Mouse (Mus musculus): ENCODE data around the gene Gm10318.

Gm10318 gene

GRCm38 (mm10) chr10:77895562-77895961, 42.9 kb downstream of the Gm10318 start:
- no peak for DNase-seq

- no peak for DNase-seq
Observed at GRCm38 (mm10) chr10:77900126-77900525, 47.5 kb downstream of the Gm10318 start.

DNA sequence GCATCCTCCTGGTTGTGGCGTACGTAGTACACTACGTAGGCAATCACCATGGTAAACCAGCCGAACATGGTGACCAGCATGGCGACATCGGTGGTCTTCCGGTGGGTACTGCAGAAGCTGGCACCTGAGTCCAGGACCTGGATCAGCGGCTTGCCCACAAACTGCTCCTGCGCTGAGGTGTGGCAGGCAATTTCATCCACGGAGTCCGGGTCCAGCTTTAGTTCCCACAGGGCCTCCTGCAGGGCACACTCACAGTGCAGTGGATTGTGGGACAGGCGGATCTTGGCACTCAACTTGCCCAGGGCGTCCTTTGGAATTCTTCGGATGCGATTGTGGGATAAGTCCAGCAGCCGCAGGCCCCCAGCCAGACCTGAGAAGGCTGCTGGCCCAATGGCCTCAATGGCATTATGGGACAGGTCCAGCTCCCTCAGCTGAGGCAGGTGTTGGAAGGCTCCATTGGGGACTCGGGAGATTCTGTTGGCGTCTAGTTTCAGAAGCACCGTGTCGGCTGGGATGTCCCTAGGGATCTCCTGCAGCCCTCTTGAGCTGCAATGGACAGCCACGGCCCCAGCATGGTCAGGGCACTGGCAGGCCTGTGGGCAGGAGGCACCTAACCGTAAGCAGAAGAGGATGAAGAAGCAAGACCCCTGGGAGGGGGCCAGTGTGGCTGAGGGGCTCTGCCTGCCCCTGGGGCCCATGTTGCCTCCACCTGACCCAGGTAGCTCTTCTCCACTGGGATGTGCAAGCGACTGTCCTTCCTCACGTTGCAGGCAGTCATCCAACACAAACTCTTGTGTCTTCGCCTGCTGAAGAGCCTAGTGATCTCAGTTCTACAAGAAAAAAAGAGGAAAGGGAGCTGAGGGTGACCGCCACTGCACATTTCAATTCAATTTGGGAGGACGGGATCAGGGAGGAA, 48.5 kb downstream of the Gm10318 start:
- no peak for DNase-seq

DNA sequence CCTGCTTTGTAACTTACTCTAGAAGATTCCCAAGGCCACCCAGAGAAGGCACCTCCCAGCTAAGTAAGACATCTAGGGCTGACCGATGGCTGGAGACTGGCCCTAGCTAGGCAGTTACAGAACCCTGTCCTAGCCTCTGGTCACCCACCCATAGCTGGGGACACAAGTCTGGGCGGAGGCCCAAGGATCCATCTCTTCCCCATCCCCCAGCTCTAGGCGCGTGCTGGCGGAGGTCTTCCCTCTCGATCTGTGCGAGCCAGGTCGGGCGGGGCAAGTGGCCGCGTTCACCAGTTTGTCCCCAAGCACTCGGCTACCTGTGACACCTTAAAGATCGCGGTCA, 49.2 kb downstream of the Gm10318 start:
- DNase-seq = no peak

- DNase-seq = peak; percentile 58
Observed at GRCm38 (mm10) chr10:77902211-77902893, 49.7 kb downstream of the Gm10318 start, which contains the start of gene Lrrc3. TSS of gene Lrrc3 (minus strand) at chr10:77902536.

DNA sequence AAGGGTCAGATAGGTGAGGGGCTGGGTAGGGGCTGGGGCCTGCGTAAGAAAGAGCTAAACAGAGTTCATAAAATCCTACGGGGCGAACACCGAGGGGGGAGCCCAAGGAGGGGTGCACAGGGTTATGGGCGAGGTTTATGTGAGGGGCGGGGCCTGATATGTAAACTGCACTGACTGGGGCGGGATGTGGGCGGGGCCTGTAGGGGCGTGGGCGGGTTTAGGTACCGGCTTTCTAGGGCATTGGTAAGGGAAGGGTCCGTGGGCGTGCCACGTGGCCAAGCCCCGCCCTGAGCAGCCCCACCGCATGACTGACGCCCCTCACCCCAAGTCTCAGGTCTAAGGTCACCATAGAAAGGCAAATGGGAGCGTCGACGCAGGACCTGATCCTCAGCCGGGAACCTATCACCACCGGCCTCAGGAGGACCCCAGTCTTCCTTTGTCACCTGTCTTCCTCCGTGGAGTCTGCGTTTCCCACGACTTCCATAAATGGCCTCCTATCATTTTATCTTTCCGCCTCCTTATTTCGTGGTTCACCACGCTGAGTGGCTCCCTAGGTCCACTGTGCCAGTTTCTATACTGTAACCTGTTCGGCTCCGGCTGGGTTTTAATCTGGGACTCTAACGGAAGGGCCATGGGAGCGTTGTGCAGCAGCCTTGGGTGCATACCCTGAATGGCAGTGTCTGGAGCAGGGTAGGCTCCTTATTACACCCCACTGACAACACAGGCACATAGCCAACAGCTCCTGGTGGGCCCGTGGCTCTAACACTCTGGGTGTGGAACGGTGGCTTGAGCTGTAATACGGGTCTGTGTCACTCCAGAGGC, 50.4 kb downstream of the Gm10318 start:
- DNase-seq = peak; percentile 52
